Mouse (Mus musculus) megakaryocyte, embryonic 14.5 days (primary cell): ENCODE results near the gene Gm17657.

ENCODE experiments used
- FLI1 ChIP-seq: IDR thresholded peaks from 2 replicates; pipeline ENCODE4 v1.6.1; 2012; ENCODE audit warnings: low read length, inconsistent platforms, mixed read lengths
- GATA1 ChIP-seq: IDR thresholded peaks from 3 replicates; pipeline ENCODE4 v1.6.1; 2012; ENCODE audit warnings: mixed read lengths, low read length, inconsistent platforms, borderline replicate concordance

DNA sequence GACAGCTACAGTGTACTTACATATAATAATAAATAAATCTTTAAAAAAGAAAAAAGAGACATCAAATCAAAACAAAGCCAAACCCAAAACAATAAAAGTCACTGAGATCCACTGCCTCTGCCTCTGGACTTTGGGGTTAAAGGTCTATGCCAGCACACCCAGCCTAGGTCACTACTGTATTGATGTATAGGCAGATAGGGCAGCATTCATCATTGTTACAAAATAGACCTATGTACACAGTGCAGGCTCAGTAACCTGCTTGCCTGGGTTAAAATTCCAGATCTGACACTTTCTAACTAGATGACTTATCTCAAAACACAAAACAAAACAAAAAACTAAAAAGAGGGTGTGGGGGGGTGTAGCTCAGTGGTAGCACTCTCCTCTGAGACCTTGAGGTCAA lies 4.7 kb upstream of the Gm17657 start:
- no peak for TF ChIP-seq GATA1
- TF ChIP-seq FLI1: no peak
